Mouse (Mus musculus): ENCODE results near the gene Gap43. TPM values are rescaled to one million over a fixed set of nuclear protein-coding genes. Genes with fewer than 3 reads are reported as not detected.

The Gap43 gene
- total and polyA plus RNA-seq, 3 experiments = not detected

DNA sequence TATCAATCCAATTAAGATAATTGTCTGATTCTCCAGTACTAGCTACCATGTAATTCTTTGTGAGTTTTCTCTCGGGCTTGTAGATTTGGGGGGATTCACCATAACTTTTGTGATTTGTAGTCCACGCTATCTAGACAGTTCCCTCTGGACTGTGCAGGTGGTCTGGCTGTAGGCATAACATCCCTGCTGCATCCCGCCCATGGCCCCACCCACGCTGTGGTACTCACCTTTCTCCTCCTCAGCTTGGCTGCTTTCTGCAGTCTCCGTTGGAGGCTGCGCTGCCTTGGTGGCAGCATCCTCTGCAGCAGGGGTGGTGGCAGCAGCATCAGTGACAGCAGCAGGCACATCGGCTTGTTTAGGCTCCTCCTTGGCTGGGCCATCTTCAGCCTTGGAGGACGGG is 48.9 kb downstream of the Gap43 start:
- ATAC-seq (ENCODE audit: extremely low read depth, insufficient number of reproducible peaks, low FRiP score, poor library complexity, severe bottlenecking) (no peak), DNase-seq (ENCODE audit: low spot score) (no peak)
- H3K27me3 ChIP-seq (ENCODE audit: insufficient read depth, low read length) = no peaks in the 10 kb centered on the region
- H3K4me1 ChIP-seq (ENCODE audit: insufficient read depth, low read depth, low read length) = no peaks in the 10 kb centered on the region
- H3K4me3 ChIP-seq (ENCODE audit: low read depth, low read length) = no peak overlapping the region
- peaks cover 21% of the 10 kb centered on the region for H3K9me3 ChIP-seq (replicated peaks)
- no peaks in the 10 kb centered on the region for H3K36me3 ChIP-seq (replicated peaks)
- TF ChIP-seq POLR2AphosphoS5 (IDR thresholded peaks at IDR 0.05; ENCODE audit: insufficient replicate concordance, low read depth, low read length) (no peak), GATA1 (IDR thresholded peaks at IDR 0.05; ENCODE audit: borderline replicate concordance, low read length) (no peak), TAL1 (conservative IDR thresholded peaks at IDR 0.05; ENCODE audit: low read depth, low read length) (no peak)

- ATAC-seq (ENCODE audit: extremely low read depth, insufficient number of reproducible peaks, low FRiP score, poor library complexity, severe bottlenecking) = no peak
- no peak overlapping the region for H3K4me3 ChIP-seq (ENCODE audit: low read depth, low read length)
- H3K9me3 ChIP-seq (replicated peaks) = peaks cover 9% of the 10 kb centered on the region
- H3K27me3 ChIP-seq (ENCODE audit: insufficient read depth, low read length) = no peaks in the 10 kb centered on the region
- TF ChIP-seq CTCF (IDR thresholded peaks at IDR 0.05; ENCODE audit: low read depth, low read length) (no peak), GATA1 (IDR thresholded peaks at IDR 0.05; ENCODE audit: borderline replicate concordance, low read length) (no peak), POLR2AphosphoS5 (IDR thresholded peaks at IDR 0.05; ENCODE audit: insufficient replicate concordance, low read depth, low read length) (no peak), TAL1 (conservative IDR thresholded peaks at IDR 0.05; ENCODE audit: low read depth, low read length) (no peak)
- H3K4me1 ChIP-seq (ENCODE audit: insufficient read depth, low read depth, low read length) = no peaks in the 10 kb centered on the region
- H3K36me3 ChIP-seq (replicated peaks) = no peaks in the 10 kb centered on the region
- DNase-seq (ENCODE audit: low spot score) = no peak
Observed at GRCm38 (mm10) chr16:42284005-42284404, 56.4 kb downstream of the Gap43 start.

- ATAC-seq (ENCODE audit: extremely low read depth, insufficient number of reproducible peaks, low FRiP score, poor library complexity, severe bottlenecking) (no peak), DNase-seq (ENCODE audit: low spot score) (no peak)
- H3K36me3 ChIP-seq (replicated peaks) = no peaks in the 10 kb centered on the region
- peaks cover 7% of the 10 kb centered on the region for H3K9me3 ChIP-seq (replicated peaks)
- no peaks in the 10 kb centered on the region for H3K4me1 ChIP-seq (ENCODE audit: insufficient read depth, low read depth, low read length)
- no peaks in the 10 kb centered on the region for H3K27me3 ChIP-seq (ENCODE audit: insufficient read depth, low read length)
- H3K4me3 ChIP-seq (ENCODE audit: low read depth, low read length) = no peak overlapping the region
- TF ChIP-seq CTCF (IDR thresholded peaks at IDR 0.05; ENCODE audit: low read depth, low read length) = no peak
- no peak for TF ChIP-seq GATA1 (IDR thresholded peaks at IDR 0.05; ENCODE audit: borderline replicate concordance, low read length)
- TF ChIP-seq POLR2AphosphoS5 (IDR thresholded peaks at IDR 0.05; ENCODE audit: insufficient replicate concordance, low read depth, low read length) = no peak
- TF ChIP-seq GATA2 (IDR thresholded peaks at IDR 0.05; ENCODE audit: borderline replicate concordance, low read depth, low read length) = no peak
- no peak for TF ChIP-seq TAL1 (conservative IDR thresholded peaks at IDR 0.05; ENCODE audit: low read depth, low read length)
Observed at GRCm38 (mm10) chr16:42277713-42278112, 62.7 kb downstream of the Gap43 start.

- H3K4me1 ChIP-seq (ENCODE audit: insufficient read depth, low read depth, low read length) = no peaks in the 10 kb centered on the region
- no peak overlapping the region for H3K4me3 ChIP-seq (ENCODE audit: low read depth, low read length)
- no peak for TF ChIP-seq GATA1 (IDR thresholded peaks at IDR 0.05; ENCODE audit: borderline replicate concordance, low read length)
- TF ChIP-seq POLR2AphosphoS5 (IDR thresholded peaks at IDR 0.05; ENCODE audit: insufficient replicate concordance, low read depth, low read length) = no peak
- no peak for TF ChIP-seq CTCF (IDR thresholded peaks at IDR 0.05; ENCODE audit: low read depth, low read length)
- no peak for TF ChIP-seq TAL1 (conservative IDR thresholded peaks at IDR 0.05; ENCODE audit: low read depth, low read length)
- no peaks in the 10 kb centered on the region for H3K36me3 ChIP-seq (replicated peaks)
- ATAC-seq (ENCODE audit: extremely low read depth, insufficient number of reproducible peaks, low FRiP score, poor library complexity, severe bottlenecking) (no peak), DNase-seq (ENCODE audit: low spot score) (no peak)
- no peaks in the 10 kb centered on the region for H3K27me3 ChIP-seq (ENCODE audit: insufficient read depth, low read length)
- peaks cover 5% of the 10 kb centered on the region; the same call in 1 of the 2 replicates for H3K9me3 ChIP-seq (replicated peaks)
Observed at GRCm38 (mm10) chr16:42277268-42277667, 63.2 kb downstream of the Gap43 start.

- DNase-seq (ENCODE audit: low spot score) = no peak
- TF ChIP-seq GATA2 (IDR thresholded peaks at IDR 0.05; ENCODE audit: borderline replicate concordance, low read depth, low read length) = no peak
- no peak for TF ChIP-seq CTCF (IDR thresholded peaks at IDR 0.05; ENCODE audit: low read depth, low read length)
- TF ChIP-seq TAL1 (conservative IDR thresholded peaks at IDR 0.05; ENCODE audit: low read depth, low read length) = no peak
- TF ChIP-seq GATA1 (IDR thresholded peaks at IDR 0.05; ENCODE audit: borderline replicate concordance, low read length) = no peak
- no peak for TF ChIP-seq POLR2AphosphoS5 (IDR thresholded peaks at IDR 0.05; ENCODE audit: insufficient replicate concordance, low read depth, low read length)
- Histone ChIP-seq H3K4me3 (ENCODE audit: low read depth, low read length) (no peak overlapping the region), H3K36me3 (replicated peaks) (no peaks in the 10 kb centered on the region), H3K9me3 (replicated peaks) (0 out of 2 replicates have a peak, but pooled peaks cover 3% of the 10 kb centered on the region), H3K4me1 (ENCODE audit: insufficient read depth, low read depth, low read length) (no peaks in the 10 kb centered on the region), H3K27me3 (ENCODE audit: insufficient read depth, low read length) (no peaks in the 10 kb centered on the region)
- peak; percentile 54; the same call in 1 of the 2 replicates for ATAC-seq (ENCODE audit: extremely low read depth, insufficient number of reproducible peaks, low FRiP score, poor library complexity, severe bottlenecking)
Observed at GRCm38 (mm10) chr16:42276216-42277141, 64.0 kb downstream of the Gap43 start.

GRCm38 (mm10) chr16:42275518-42276215 is 64.8 kb downstream of the Gap43 start:
- H3K4me1 ChIP-seq (ENCODE audit: insufficient read depth, low read depth, low read length) = no peaks in the 10 kb centered on the region
- no peak overlapping the region for H3K4me3 ChIP-seq (ENCODE audit: low read depth, low read length)
- no peak for DNase-seq (ENCODE audit: low spot score)
- no peaks in the 10 kb centered on the region for H3K27me3 ChIP-seq (ENCODE audit: insufficient read depth, low read length)
- H3K36me3 ChIP-seq (replicated peaks) = no peaks in the 10 kb centered on the region
- TF ChIP-seq GATA2 (IDR thresholded peaks at IDR 0.05; ENCODE audit: borderline replicate concordance, low read depth, low read length) (no peak), CTCF (IDR thresholded peaks at IDR 0.05; ENCODE audit: low read depth, low read length) (no peak), TAL1 (conservative IDR thresholded peaks at IDR 0.05; ENCODE audit: low read depth, low read length) (no peak), POLR2AphosphoS5 (IDR thresholded peaks at IDR 0.05; ENCODE audit: insufficient replicate concordance, low read depth, low read length) (no peak), GATA1 (IDR thresholded peaks at IDR 0.05; ENCODE audit: borderline replicate concordance, low read length) (no peak)
- 0 out of 2 replicates have a peak, but pooled peaks cover 3% of the 10 kb centered on the region for H3K9me3 ChIP-seq (replicated peaks)
- ATAC-seq (ENCODE audit: extremely low read depth, insufficient number of reproducible peaks, low FRiP score, poor library complexity, severe bottlenecking) = no peak
